10 mouse cellular contexts compared by ENCODE assay signal in the genomic region with DNA sequence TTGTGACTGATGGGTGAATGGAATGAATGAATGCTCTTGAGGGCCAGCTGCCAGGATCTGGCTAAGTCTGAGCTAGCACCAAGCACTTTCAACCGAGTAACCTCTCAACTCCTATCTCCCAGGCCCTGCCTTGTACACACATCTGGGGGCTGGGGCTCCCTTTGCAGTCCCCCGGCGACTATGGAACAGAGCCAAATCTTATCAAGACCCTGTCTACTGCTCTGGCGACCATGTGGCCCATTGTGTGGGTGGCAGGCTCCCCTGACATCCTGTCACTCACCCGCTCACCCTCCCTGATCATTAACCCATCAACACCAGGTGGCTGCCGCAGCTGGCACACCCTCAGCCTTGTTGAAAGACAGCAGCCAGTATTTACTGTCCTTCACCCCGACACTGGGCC. TPM values are rescaled to one million over a fixed set of nuclear protein-coding genes. Genes with fewer than 3 reads are reported as not detected.
A peak's percentile ranks its signal among the peaks of the same experiment; 100 is the strongest.
DNase-seq lines count a peak whose midpoint lies in the region; ATAC-seq lines count a peak whose summit lies in the region.
"Had no signal": no experiment of that assay in that cellular context is flagged by ENCODE, and none has a peak within 500 bp of the region (broad histone marks: within the 10 kb centered on the region; RNA-seq: fewer than 3 reads in every experiment).

No protein-coding gene starts in this region.

- no peak for DNase-seq in midbrain, embryonic 10.5 days (ENCODE audit: low spot score)
- no peak for DNase-seq in midbrain, embryonic 11.5 days (ENCODE audit: low spot score, missing footprints)
- peak; percentile 57 for DNase-seq in lung, postnatal 36 days
- peak; percentile 71 for DNase-seq in thymus, postnatal 25 days
- no peak for DNase-seq in adrenal gland, postnatal 14 days
- DNase-seq in layer of hippocampus, adult 18-20 months (ENCODE audit: low spot score in 2 of 2): no peak
- no peak for DNase-seq in left cerebral cortex, adult 9 months (ENCODE audit: low spot score in 2 of 2)

- H3K4me1 ChIP-seq in midbrain, embryonic 10.5 days: peaks cover 81% of the 10 kb centered on the region
- H3K4me1 ChIP-seq in midbrain, embryonic 11.5 days (ENCODE audit: control insufficient read depth, insufficient read depth, low read length): peaks cover 36% of the 10 kb centered on the region
- peaks cover 75% of the 10 kb centered on the region for H3K4me1 ChIP-seq in forebrain, embryonic 12.5 days

- no peak overlapping the region for H3K4me2 ChIP-seq in midbrain, embryonic 11.5 days
- H3K4me2 ChIP-seq in forebrain, embryonic 12.5 days: no peak overlapping the region; the same call in 1 of the 2 replicates

- 0 out of 2 replicates have a peak, but pooled peaks cover 12% of the 10 kb centered on the region for H3K27me3 ChIP-seq in midbrain, embryonic 10.5 days (ENCODE audit: low read depth, poor library complexity, severe bottlenecking)
- no peaks in the 10 kb centered on the region for H3K27me3 ChIP-seq in midbrain, embryonic 11.5 days (ENCODE audit: control insufficient read depth, insufficient read depth, low read length)
- no peaks in the 10 kb centered on the region for H3K27me3 ChIP-seq in forebrain, embryonic 12.5 days

- no peak overlapping the region for H3K4me3 ChIP-seq in midbrain, embryonic 10.5 days
- no peak overlapping the region for H3K4me3 ChIP-seq in midbrain, embryonic 11.5 days (ENCODE audit: low read depth, low read length)
- no peak overlapping the region for H3K4me3 ChIP-seq in forebrain, embryonic 12.5 days (replicated peaks)

- H3K27ac ChIP-seq in midbrain, embryonic 10.5 days (replicated peaks): peak overlapping the region; percentile 89
- H3K27ac ChIP-seq in midbrain, embryonic 11.5 days (ENCODE audit: low read depth, low read length): no peak overlapping the region
- peak overlapping the region; percentile 92 for H3K27ac ChIP-seq in forebrain, embryonic 12.5 days

- no peak overlapping the region for H3K9ac ChIP-seq in midbrain, embryonic 11.5 days (ENCODE audit: low read length)
- no peak overlapping the region; the same call in 1 of the 2 replicates for H3K9ac ChIP-seq in forebrain, embryonic 12.5 days

- no peaks in the 10 kb centered on the region for H3K36me3 ChIP-seq in midbrain, embryonic 10.5 days
- no peaks in the 10 kb centered on the region for H3K36me3 ChIP-seq in midbrain, embryonic 11.5 days (ENCODE audit: control insufficient read depth, insufficient read depth, low read length)
- H3K36me3 ChIP-seq in forebrain, embryonic 12.5 days (replicated peaks): no peaks in the 10 kb centered on the region

- 49% methylated on average over 7 of the region's 7 CpGs for WGBS in midbrain, embryonic 10.5 days
- WGBS in midbrain, embryonic 11.5 days: 44% methylated on average over 7 of the region's 7 CpGs
- WGBS in forebrain, embryonic 12.5 days: 28% methylated on average over 7 of the region's 7 CpGs

- ATAC-seq in midbrain, embryonic 11.5 days (ENCODE audit: low FRiP score): no peak
- ATAC-seq in forebrain, embryonic 12.5 days (ENCODE audit: low FRiP score): peak; percentile 30

- H3K9me3 ChIP-seq in midbrain, embryonic 10.5 days (replicated peaks): no peaks in the 10 kb centered on the region
- H3K9me3 ChIP-seq in midbrain, embryonic 11.5 days (ENCODE audit: control insufficient read depth, low read length): no peaks in the 10 kb centered on the region
- H3K9me3 ChIP-seq in forebrain, embryonic 12.5 days: no peaks in the 10 kb centered on the region

RNA-seq across cellular contexts. Expression of gene Akna, which starts 1.9 kb away (rescaled TPM):
- 12.8 and 17.3 TPM in 2 replicates for polyA plus RNA-seq in midbrain, embryonic 10.5 days (2016; fragmentation: Nextera tagmentation; extraction: Ambion mirVana)
- polyA plus RNA-seq in midbrain, embryonic 11.5 days (2014; fragmentation: Nextera tagmentation; extraction: Ambion mirVana): 7.0 and 9.1 TPM in 2 replicates
- polyA plus RNA-seq in forebrain, embryonic 12.5 days (2016; fragmentation: Nextera tagmentation; extraction: Ambion mirVana): 24.6 and 29.3 TPM in 2 replicates
- 4.4 and 16.1 TPM in 2 replicates for total RNA-seq in adrenal gland, postnatal 14 days (2021)
- 1 to 10 TPM; 3.1 to 3.8 TPM for total RNA-seq in layer of hippocampus, adult 18-20 months (2021)

RNA-seq across cellular contexts. Expression of gene Orm2, which starts 42.8 kb away (rescaled TPM):
- not detected in 2 replicates for polyA plus RNA-seq in midbrain, embryonic 10.5 days (2016; fragmentation: Nextera tagmentation; extraction: Ambion mirVana)
- polyA plus RNA-seq in midbrain, embryonic 11.5 days (2014; fragmentation: Nextera tagmentation; extraction: Ambion mirVana): not detected in 2 replicates
- not detected in 2 replicates for polyA plus RNA-seq in forebrain, embryonic 12.5 days (2016; fragmentation: Nextera tagmentation; extraction: Ambion mirVana)
- 1.1 and 1.9 TPM in 2 replicates for total RNA-seq in adrenal gland, postnatal 14 days (2021)
- total RNA-seq in layer of hippocampus, adult 18-20 months (2021): not detected
- total RNA-seq: left cerebral cortex, postnatal 10 days had no signal
- polyA plus RNA-seq: stomach, embryonic 14.5 days had no signal

RNA-seq across cellular contexts. Expression of gene Orm3, which starts 49.1 kb away (rescaled TPM):
- not detected in 2 replicates for polyA plus RNA-seq in midbrain, embryonic 10.5 days (2016; fragmentation: Nextera tagmentation; extraction: Ambion mirVana)
- not detected in 2 replicates for polyA plus RNA-seq in midbrain, embryonic 11.5 days (2014; fragmentation: Nextera tagmentation; extraction: Ambion mirVana)
- not detected in 2 replicates for polyA plus RNA-seq in forebrain, embryonic 12.5 days (2016; fragmentation: Nextera tagmentation; extraction: Ambion mirVana)
- 6.6 and 8.0 TPM in 2 replicates for total RNA-seq in adrenal gland, postnatal 14 days (2021)
- total RNA-seq in layer of hippocampus, adult 18-20 months (2021): not detected
- total RNA-seq: left cerebral cortex, postnatal 10 days had no signal
- polyA plus RNA-seq: stomach, embryonic 14.5 days had no signal

Comparison
In these comparisons a context has a peak if more than half of its experiments do, and no peak if none do; other contexts are left out.
1. DNase-seq: peak in lung, postnatal 36 days (single experiment) and thymus, postnatal 25 days (single experiment); none in midbrain, embryonic 10.5 days (single experiment), midbrain, embryonic 11.5 days (single experiment), adrenal gland, postnatal 14 days (single experiment), layer of hippocampus, adult 18-20 months (0 of 2) and left cerebral cortex, adult 9 months (0 of 2).